Comparison of ENCODE assay signal across 8 mouse cellular contexts in the genomic region with DNA sequence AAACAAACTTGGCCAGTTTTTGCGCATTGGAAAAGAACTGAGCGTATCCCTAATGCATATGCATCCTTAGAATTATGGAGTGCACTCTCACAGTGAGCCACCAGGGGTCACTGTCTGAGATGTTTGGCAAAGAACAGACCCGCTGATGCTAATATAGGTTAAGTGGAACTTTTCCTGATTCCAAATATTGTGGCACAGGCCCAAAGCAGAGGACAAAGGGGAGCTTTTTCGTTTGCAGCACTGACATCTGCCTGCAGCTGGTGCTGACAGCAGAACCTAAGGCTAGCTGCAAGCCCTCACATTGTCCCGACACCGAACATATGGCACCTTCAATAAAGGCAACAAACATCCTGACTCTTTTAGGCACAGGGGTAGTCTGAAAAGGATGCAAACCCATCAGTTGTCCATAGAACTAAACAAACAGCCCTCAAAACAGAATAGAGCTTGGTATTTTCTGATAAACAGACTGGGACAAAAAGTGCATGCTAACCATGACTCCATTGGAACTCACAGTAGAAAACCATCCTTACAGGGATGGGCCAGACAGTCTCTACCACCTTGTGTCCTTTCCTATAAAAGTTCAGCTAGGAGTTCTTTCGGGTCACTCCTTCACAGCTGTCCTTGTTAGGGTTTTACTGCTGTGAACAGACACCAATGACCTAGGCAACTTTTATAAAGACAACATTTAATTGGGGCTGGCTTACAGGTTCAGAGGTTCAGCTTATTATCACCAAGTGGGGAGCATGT.
DNase-seq lines count a peak whose midpoint lies in the region; ATAC-seq lines count a peak whose summit lies in the region.

No protein-coding gene starts in this region.

- no peaks in the 10 kb centered on the region for H3K27me3 ChIP-seq in forebrain, embryonic 16.5 days (replicated peaks; ENCODE audit: control insufficient read depth, insufficient read depth, low read length)

- no peak overlapping the region for H3K9ac ChIP-seq in forebrain, embryonic 16.5 days (replicated peaks; ENCODE audit: low read depth, low read length)

- H3K4me1 ChIP-seq in forebrain, embryonic 16.5 days (replicated peaks; ENCODE audit: control insufficient read depth, insufficient read depth, low read length), result 0 out of 2 replicates have a peak, but pooled peaks cover 3% of the 10 kb centered on the region

- peak; percentile 89 for ATAC-seq in forebrain, embryonic 16.5 days
- ATAC-seq in megakaryocyte-erythroid progenitor cell, adult 5-6 weeks (replicated peaks; ENCODE audit: low FRiP score, low TSS enrichment, poor library complexity, severe bottlenecking), result peak; percentile 80
- no peak for ATAC-seq in inflammation-experienced regulatory T-cells, adult 6 months

- no peak overlapping the region for H3K4me2 ChIP-seq in forebrain, embryonic 16.5 days (ENCODE audit: low read length)

- no peaks in the 10 kb centered on the region for H3K36me3 ChIP-seq in forebrain, embryonic 16.5 days (ENCODE audit: control insufficient read depth, insufficient read depth)

- H3K4me3 ChIP-seq in forebrain, embryonic 16.5 days (replicated peaks; ENCODE audit: low read length), result no peak overlapping the region

- H3K27ac ChIP-seq in forebrain, embryonic 16.5 days (ENCODE audit: low read length), result no peak overlapping the region

- peak; percentile 79 for DNase-seq in NIH3T3 (ENCODE audit: low read depth)
- peak; percentile 20 for DNase-seq in c-Kit-positive CD71-positive TER-119-positive erythroid progenitor cells, embryonic 14.5 days (ENCODE audit: low spot score)
- DNase-seq in hindlimb bud, embryonic 11.5 days (ENCODE audit: extremely low spot score, low read depth, low spot score), result peak; percentile 86
- peak; percentile 76 to 78 for DNase-seq in left cerebral cortex, adult 18-20 months (ENCODE audit: low spot score in 2 of 2)
- DNase-seq in right cerebral cortex, postnatal 4 days, result peak; percentile 85

- WGBS in forebrain, embryonic 16.5 days, result 42% methylated on average over 7 of the region's 7 CpGs

- no peaks in the 10 kb centered on the region for H3K9me3 ChIP-seq in forebrain, embryonic 16.5 days (ENCODE audit: control insufficient read depth, low read length)

Comparison
In these comparisons a context has a peak if more than half of its experiments do, and no peak if none do; other contexts are left out.
1. DNase-seq: peak in every context shown above with its lines; median percentile 86 in hindlimb bud, embryonic 11.5 days; 85 in right cerebral cortex, postnatal 4 days; 79 in NIH3T3; 77 in left cerebral cortex, adult 18-20 months; 20 in c-Kit-positive CD71-positive TER-119-positive erythroid progenitor cells, embryonic 14.5 days.